Mouse (Mus musculus) forebrain, embryonic 14.5 days (tissue): ENCODE data around the gene Rbpms2. TPM values are rescaled to one million over a fixed set of nuclear protein-coding genes. Genes with fewer than 3 reads are reported as not detected.

Source experiments
- ATAC-seq: fragments of 200-750 bp; cut with Nextera tagmentation; 2 replicates; pipeline ENCODE4 v1.8.0; 2017; ENCODE audit warnings: mild to moderate bottlenecking, moderate library complexity
- DNase-seq: peaks from one replicate; pipeline ENCODE4 v3.0.0-alpha.2; 2015; ENCODE audit warnings: low spot score
- H3K27ac ChIP-seq: fragments of 300-500 bp; sonication (generic); 2 replicates; pipeline ENCODE4 v1.5.1; 2014; ENCODE audit warnings: low read depth, mild to moderate bottlenecking, control low read depth, low read length, moderate library complexity
- H3K27me3 ChIP-seq: fragments of 300-500 bp; sonication (generic); replicated peaks from 2 replicates; pipeline ENCODE4 v1.6.1; 2014; ENCODE audit warnings: low read length, control low read depth, mixed read lengths; ENCODE audit not compliant: control insufficient read depth, insufficient read depth
- H3K36me3 ChIP-seq: fragments of 300-500 bp; sonication (generic); 2 replicates; pipeline ENCODE4 v1.6.1; 2014; ENCODE audit warnings: low read length, control low read depth; ENCODE audit not compliant: control insufficient read depth, insufficient read depth
- H3K4me1 ChIP-seq: fragments of 300-500 bp; sonication (generic); 2 replicates; pipeline ENCODE4 v1.6.1; 2014; ENCODE audit warnings: antibody characterized with exemption, low read length, control low read depth; ENCODE audit not compliant: control insufficient read depth, insufficient read depth
- H3K4me2 ChIP-seq: fragments of 300-500 bp; sonication (generic); 2 replicates; pipeline ENCODE4 v1.6.1; 2014; ENCODE audit warnings: mild to moderate bottlenecking, control low read depth, low read length
- H3K4me3 ChIP-seq: fragments of 300-500 bp; sonication (generic); 2 replicates; pipeline ENCODE4 v1.5.1; 2014; ENCODE audit warnings: low read depth, low read length, control low read depth
- H3K9ac ChIP-seq: fragments of 300-500 bp; sonication (generic); 2 replicates; pipeline ENCODE4 v1.6.1; 2014; ENCODE audit warnings: mild to moderate bottlenecking, low read length, control low read depth, moderate library complexity
- H3K9me3 ChIP-seq: fragments of 300-500 bp; sonication (generic); replicated peaks from 2 replicates; pipeline ENCODE4 v1.6.1; 2016; ENCODE audit warnings: low read length, control low read depth, mixed read lengths; ENCODE audit not compliant: control insufficient read depth
- WGBS: fragments of 180-500 bp; shearing (Covaris S2); extraction: QIAGEN DNeasy Blood & Tissue Kit; methylation state at CpG from one replicate; pipeline ENCODE4 v1.1.7; 2014; 5-methylcytosine and 5-hydroxymethylcytosine counted together
- polyA plus RNA-seq: library from polyadenylated mRNA; unstranded; fragments of >200 nt; fragmentation: Nextera tagmentation; extraction: Ambion mirVana; gene quantifications from 2 replicates; pipeline ENCODE4 v1.2.1, GENCODE M21; 2014

The Rbpms2 gene
- polyA plus RNA-seq, 1 experiment from 2014 or later = 3.8 TPM

GRCm38 (mm10) chr9:65657218-65657617, 27.8 kb downstream of the Rbpms2 start:
- Histone ChIP-seq H3K9ac (no peak overlapping the region), H3K4me3 (no peak overlapping the region), H3K36me3 (no peaks in the 10 kb centered on the region), H3K9me3 (no peaks in the 10 kb centered on the region), H3K4me1 (no peaks in the 10 kb centered on the region), H3K27me3 (no peaks in the 10 kb centered on the region), H3K4me2 (no peak overlapping the region), H3K27ac (no peak overlapping the region)
- DNase-seq (no peak), ATAC-seq (no peak)
- 59% methylated on average over 3 of the region's 3 CpGs for WGBS

- H3K4me2 ChIP-seq = no peak overlapping the region
- 53% methylated on average over 5 of the region's 5 CpGs for WGBS
- H3K4me3 ChIP-seq = no peak overlapping the region
- H3K36me3 ChIP-seq = no peaks in the 10 kb centered on the region
- no peaks in the 10 kb centered on the region for H3K27me3 ChIP-seq
- no peak overlapping the region for H3K27ac ChIP-seq
- H3K4me1 ChIP-seq = no peaks in the 10 kb centered on the region
- ATAC-seq = no peak
- no peak for DNase-seq
- H3K9ac ChIP-seq = no peak overlapping the region
- no peaks in the 10 kb centered on the region for H3K9me3 ChIP-seq
Measured at GRCm38 (mm10) chr9:65661029-65661428, 31.6 kb downstream of the Rbpms2 start.

- no peak for ATAC-seq
- Histone ChIP-seq H3K36me3 (no peaks in the 10 kb centered on the region), H3K9me3 (no peaks in the 10 kb centered on the region), H3K27ac (no peak overlapping the region), H3K4me2 (no peak overlapping the region), H3K4me1 (no peaks in the 10 kb centered on the region), H3K9ac (no peak overlapping the region), H3K27me3 (no peaks in the 10 kb centered on the region), H3K4me3 (no peak overlapping the region)
- WGBS = 57% methylated on average over 1 of the region's 1 CpGs
- no peak for DNase-seq
Measured at GRCm38 (mm10) chr9:65661493-65661892, 32.0 kb downstream of the Rbpms2 start.

GRCm38 (mm10) chr9:65664163-65664562, 34.7 kb downstream of the Rbpms2 start:
- Histone ChIP-seq H3K4me2 (no peak overlapping the region), H3K36me3 (no peaks in the 10 kb centered on the region), H3K27ac (no peak overlapping the region), H3K27me3 (no peaks in the 10 kb centered on the region), H3K4me3 (no peak overlapping the region), H3K9me3 (no peaks in the 10 kb centered on the region), H3K4me1 (no peaks in the 10 kb centered on the region), H3K9ac (no peak overlapping the region)
- 1% methylated on average over 3 of the region's 3 CpGs for WGBS
- DNase-seq (peak; percentile 73), ATAC-seq (no peak)

GRCm38 (mm10) chr9:65666042-65666441, 36.6 kb downstream of the Rbpms2 start:
- H3K9ac ChIP-seq = no peak overlapping the region
- H3K36me3 ChIP-seq = no peaks in the 10 kb centered on the region
- H3K4me2 ChIP-seq = no peak overlapping the region
- DNase-seq (peak; percentile 80), ATAC-seq (0 out of 2 replicates have a peak, but pooled peaks have one; percentile 26)
- H3K4me3 ChIP-seq = no peak overlapping the region
- no peaks in the 10 kb centered on the region for H3K4me1 ChIP-seq
- no peaks in the 10 kb centered on the region for H3K9me3 ChIP-seq
- H3K27ac ChIP-seq = no peak overlapping the region
- WGBS = 15% methylated on average over 5 of the region's 5 CpGs
- no peaks in the 10 kb centered on the region for H3K27me3 ChIP-seq

- Histone ChIP-seq H3K4me2 (no peak within 1 kb of the TSS), H3K27me3 (no peaks in the 10 kb centered on the region), H3K4me1 (no peaks in the 10 kb centered on the region), H3K36me3 (no peaks in the 10 kb centered on the region), H3K9me3 (no peaks in the 10 kb centered on the region), H3K4me3 (no peak within 1 kb of the TSS), H3K9ac (no peak within 1 kb of the TSS), H3K27ac (no peak within 1 kb of the TSS)
- no peak for DNase-seq
- WGBS = 91% methylated on average over 8 of the region's 8 CpGs
- ATAC-seq = no peak
Measured at GRCm38 (mm10) chr9:65667701-65668100, 38.3 kb downstream of the Rbpms2 start, which contains the start of gene Oaz2. Oaz2 (plus strand) TSS chr9:65668001.

GRCm38 (mm10) chr9:65671431-65671931, 42.0 kb downstream of the Rbpms2 start:
- H3K9ac ChIP-seq = no peak overlapping the region
- no peak overlapping the region for H3K27ac ChIP-seq
- DNase-seq (no peak), ATAC-seq (no peak)
- H3K27me3 ChIP-seq = no peaks in the 10 kb centered on the region
- H3K4me2 ChIP-seq = no peak overlapping the region
- no peaks in the 10 kb centered on the region for H3K36me3 ChIP-seq
- no peaks in the 10 kb centered on the region for H3K9me3 ChIP-seq
- no peaks in the 10 kb centered on the region for H3K4me1 ChIP-seq
- H3K4me3 ChIP-seq = no peak overlapping the region
- 72% methylated on average over 9 of the region's 9 CpGs for WGBS

- Histone ChIP-seq H3K27ac (no peak overlapping the region), H3K27me3 (no peaks in the 10 kb centered on the region), H3K4me2 (no peak overlapping the region), H3K36me3 (no peaks in the 10 kb centered on the region), H3K4me3 (no peak overlapping the region), H3K9ac (no peak overlapping the region), H3K9me3 (no peaks in the 10 kb centered on the region), H3K4me1 (peaks cover 10% of the 10 kb centered on the region)
- WGBS = 88% methylated on average over 11 of the region's 11 CpGs
- ATAC-seq (no peak), DNase-seq (no peak)
Measured at GRCm38 (mm10) chr9:65672996-65673395, 43.5 kb downstream of the Rbpms2 start.

- no peaks in the 10 kb centered on the region for H3K9me3 ChIP-seq
- H3K4me1 ChIP-seq = peaks cover 34% of the 10 kb centered on the region
- ATAC-seq = peak; percentile 54
- H3K27ac ChIP-seq = peak overlapping the region; percentile 40; the same call in 1 of the 2 replicates
- peak overlapping the region; percentile 43 for H3K4me2 ChIP-seq
- 56% methylated on average over 8 of the region's 8 CpGs for WGBS
- H3K4me3 ChIP-seq = peak overlapping the region; percentile 63
- no peak for DNase-seq
- no peaks in the 10 kb centered on the region for H3K36me3 ChIP-seq
- H3K27me3 ChIP-seq = no peaks in the 10 kb centered on the region
- H3K9ac ChIP-seq = peak overlapping the region; percentile 50
Measured at GRCm38 (mm10) chr9:65675461-65676357, 46.3 kb downstream of the Rbpms2 start.
